ENCODE assay signal across 8 mouse cellular contexts in genomic region chr8:106337852-106338521, GRCm38 (mm10). TPM values are rescaled to one million over a fixed set of nuclear protein-coding genes. Genes with fewer than 3 reads are reported as not detected.
DNase-seq lines count a peak whose midpoint lies in the region; ATAC-seq and TF ChIP-seq lines count a peak whose summit lies in the region.

Gene Smpd3, minus strand, starts transcription at chr8:106337988.

- in situ Hi-C loops in CH12.LX (cut with MboI; ENCODE audit: low pct_ligation_motif_present, low pct_unique_long_range_greater_than_20kb, low sequenced_read_pairs): no loop called here

- H3K9me3 ChIP-seq in CH12.LX (replicated peaks; ENCODE audit: low read length): no peaks in the 10 kb centered on the region
- no peaks in the 10 kb centered on the region for H3K9me3 ChIP-seq in forebrain, embryonic 12.5 days
- H3K9me3 ChIP-seq in heart, postnatal 0 days (replicated peaks; ENCODE audit: control insufficient read depth, low read length): no peaks in the 10 kb centered on the region
- no peaks in the 10 kb centered on the region for H3K9me3 ChIP-seq in liver, embryonic 16.5 days (replicated peaks; ENCODE audit: control insufficient read depth, low read length)
- H3K9me3 ChIP-seq in neural tube, embryonic 13.5 days: no peaks in the 10 kb centered on the region

- peak; percentile 99 for ATAC-seq in forebrain, embryonic 12.5 days (ENCODE audit: low FRiP score)
- ATAC-seq in heart, postnatal 0 days (ENCODE audit: insufficient read depth, low read depth): peak; percentile 100
- peak; percentile 99 for ATAC-seq in liver, embryonic 16.5 days (ENCODE audit: low read depth)
- peak; percentile 99 for ATAC-seq in neural tube, embryonic 13.5 days (ENCODE audit: low read depth)

- no peak for TF ChIP-seq CTCF in CH12.LX (conservative IDR thresholded peaks at IDR 0.05 in 1 of 2, IDR thresholded peaks at IDR 0.05 in 1 of 2; ENCODE audit: low read depth in 2 of 2, low read length in 2 of 2)
- no peak for TF ChIP-seq CTCF in heart, postnatal 0 days (IDR thresholded peaks at IDR 0.05; ENCODE audit: low read depth)
- no peak for TF ChIP-seq CTCF in testis, adult 2 months (IDR thresholded peaks at IDR 0.05; ENCODE audit: control insufficient read depth, insufficient read depth, insufficient replicate concordance, low read depth, low read length)

- no peaks in the 10 kb centered on the region for H3K79me2 ChIP-seq in CH12.LX (replicated peaks; ENCODE audit: control insufficient read depth, extremely low read depth, insufficient read depth, poor library complexity, severe bottlenecking)

- peak within 1 kb of the TSS; percentile 51 for H3K9ac ChIP-seq in CH12.LX (ENCODE audit: insufficient read depth, low read depth)
- H3K9ac ChIP-seq in forebrain, embryonic 12.5 days: peak within 1 kb of the TSS; percentile 86
- H3K9ac ChIP-seq in heart, postnatal 0 days (replicated peaks; ENCODE audit: low read depth, low read length): no peak within 1 kb of the TSS
- no peak within 1 kb of the TSS for H3K9ac ChIP-seq in liver, embryonic 16.5 days (ENCODE audit: low read depth, low read length)
- peak within 1 kb of the TSS; percentile 89 for H3K9ac ChIP-seq in neural tube, embryonic 13.5 days

- TF ChIP-seq POLR2A in CH12.LX (IDR thresholded peaks at IDR 0.05; ENCODE audit: low read depth, low read length): peak; percentile 59
- peak; percentile 53; the same call in 1 of the 2 replicates for TF ChIP-seq POLR2A in testis, adult 2 months (IDR thresholded peaks at IDR 0.05; ENCODE audit: control insufficient read depth, low read depth, low read length)

- H3K36me3 ChIP-seq in CH12.LX (replicated peaks in 1 of 2; ENCODE audit: control insufficient read depth in 1 of 2, insufficient read depth in 1 of 2, low read length in 1 of 2): no peaks in the 10 kb centered on the region
- no peaks in the 10 kb centered on the region for H3K36me3 ChIP-seq in forebrain, embryonic 12.5 days (replicated peaks)
- H3K36me3 ChIP-seq in heart, postnatal 0 days (replicated peaks; ENCODE audit: control insufficient read depth, insufficient read depth, low read length): no peaks in the 10 kb centered on the region
- H3K36me3 ChIP-seq in liver, embryonic 16.5 days (ENCODE audit: control insufficient read depth, insufficient read depth): no peaks in the 10 kb centered on the region
- H3K36me3 ChIP-seq in neural tube, embryonic 13.5 days: no peaks in the 10 kb centered on the region
- no peaks in the 10 kb centered on the region for H3K36me3 ChIP-seq in testis, adult 2 months (ENCODE audit: control insufficient read depth, insufficient read depth, low read length)

- H3K4me1 ChIP-seq in CH12.LX (ENCODE audit: control insufficient read depth in 1 of 2, insufficient read depth in 2 of 2): peaks cover 7 to 30% of the 10 kb centered on the region in 2 experiments; a peak in 3 of 4 replicates
- peaks cover 33% of the 10 kb centered on the region for H3K4me1 ChIP-seq in forebrain, embryonic 12.5 days
- H3K4me1 ChIP-seq in heart, postnatal 0 days (ENCODE audit: control insufficient read depth, insufficient read depth): 0 out of 2 replicates have a peak, but pooled peaks cover 3% of the 10 kb centered on the region
- peaks cover 4% of the 10 kb centered on the region for H3K4me1 ChIP-seq in liver, embryonic 16.5 days (ENCODE audit: control insufficient read depth, low read depth, low read length)
- H3K4me1 ChIP-seq in neural tube, embryonic 13.5 days (replicated peaks): peaks cover 48% of the 10 kb centered on the region
- peaks cover 15% of the 10 kb centered on the region for H3K4me1 ChIP-seq in testis, adult 2 months (ENCODE audit: control insufficient read depth, insufficient read depth, low read length)

- TF ChIP-seq EP300 in CH12.LX (IDR thresholded peaks at IDR 0.05; ENCODE audit: low read length): no peak; the same call in 1 of the 2 replicates
- TF ChIP-seq EP300 in heart, postnatal 0 days (IDR thresholded peaks at IDR 0.05; ENCODE audit: low read depth): no peak; the same call in 1 of the 2 replicates

- under 1% methylated on average over 45 of the region's 45 CpGs for WGBS in forebrain, embryonic 12.5 days
- under 1% methylated on average over 45 of the region's 45 CpGs for WGBS in heart, postnatal 0 days
- WGBS in liver, embryonic 16.5 days (ENCODE audit: insufficient replicate concordance): under 1% methylated on average over 45 of the region's 45 CpGs
- WGBS in neural tube, embryonic 13.5 days: under 1% methylated on average over 45 of the region's 45 CpGs

- H3K4me2 ChIP-seq in CH12.LX (ENCODE audit: insufficient read depth, low read depth, poor library complexity, severe bottlenecking): peak within 1 kb of the TSS; percentile 93
- peak within 1 kb of the TSS; percentile 78 for H3K4me2 ChIP-seq in forebrain, embryonic 12.5 days
- H3K4me2 ChIP-seq in heart, postnatal 0 days (ENCODE audit: low read depth, low read length): peak within 1 kb of the TSS; percentile 74
- H3K4me2 ChIP-seq in liver, embryonic 16.5 days (ENCODE audit: low read depth, low read length): peak within 1 kb of the TSS; percentile 55
- peak within 1 kb of the TSS; percentile 60 for H3K4me2 ChIP-seq in neural tube, embryonic 13.5 days

- H3K27me3 ChIP-seq in CH12.LX (replicated peaks): peaks cover 30% of the 10 kb centered on the region
- H3K27me3 ChIP-seq in forebrain, embryonic 12.5 days: peaks cover 24% of the 10 kb centered on the region
- H3K27me3 ChIP-seq in heart, postnatal 0 days (ENCODE audit: control insufficient read depth, insufficient read depth, low read length): peaks cover 32% of the 10 kb centered on the region
- H3K27me3 ChIP-seq in liver, embryonic 16.5 days (ENCODE audit: control insufficient read depth, insufficient read depth, low read depth, low read length): peaks cover 28% of the 10 kb centered on the region
- no peaks in the 10 kb centered on the region for H3K27me3 ChIP-seq in neural tube, embryonic 13.5 days
- H3K27me3 ChIP-seq in testis, adult 2 months (ENCODE audit: control insufficient read depth, insufficient read depth, low read length): no peaks in the 10 kb centered on the region

- H3K27ac ChIP-seq in CH12.LX (ENCODE audit: insufficient read depth, low read depth): peak within 1 kb of the TSS; percentile 63; the same call in 1 of the 2 replicates
- peak within 1 kb of the TSS; percentile 86 for H3K27ac ChIP-seq in forebrain, embryonic 12.5 days
- H3K27ac ChIP-seq in heart, postnatal 0 days (ENCODE audit: low read depth): peak within 1 kb of the TSS; percentile 49; the same call in 1 of the 2 replicates
- H3K27ac ChIP-seq in liver, embryonic 16.5 days (ENCODE audit: low read length): no peak within 1 kb of the TSS
- H3K27ac ChIP-seq in neural tube, embryonic 13.5 days (replicated peaks): peak within 1 kb of the TSS; percentile 94
- H3K27ac ChIP-seq in testis, adult 2 months (ENCODE audit: control insufficient read depth, insufficient read depth, low read depth, low read length): peak within 1 kb of the TSS; percentile 89

- TF ChIP-seq RAD21 in CH12.LX (IDR thresholded peaks at IDR 0.05; ENCODE audit: low read depth, low read length): no peak

- peak; percentile 100 for DNase-seq in CH12.LX (ENCODE audit: extremely low read depth)
- DNase-seq in c-Kit-positive CD71-positive TER-119-positive erythroid progenitor cells, embryonic 14.5 days (ENCODE audit: low spot score): peak; percentile 86
- peak; percentile 100 for DNase-seq in heart, postnatal 0 days (ENCODE audit: low spot score)
- peak; percentile 99 for DNase-seq in kidney, postnatal 4 days

- peak within 1 kb of the TSS; percentile 47 to 55 (median 55) for H3K4me3 ChIP-seq in CH12.LX (replicated peaks in 1 of 3; ENCODE audit: low read depth in 2 of 3, low read length in 2 of 3, poor library complexity in 1 of 3)
- H3K4me3 ChIP-seq in forebrain, embryonic 12.5 days (replicated peaks): peak within 1 kb of the TSS; percentile 63
- peak within 1 kb of the TSS; percentile 57 for H3K4me3 ChIP-seq in heart, postnatal 0 days (ENCODE audit: low read depth, low read length)
- peak within 1 kb of the TSS; percentile 53 for H3K4me3 ChIP-seq in liver, embryonic 16.5 days (ENCODE audit: low read depth, low read length)
- peak within 1 kb of the TSS; percentile 73 for H3K4me3 ChIP-seq in neural tube, embryonic 13.5 days
- peak within 1 kb of the TSS; percentile 97 for H3K4me3 ChIP-seq in testis, adult 2 months (ENCODE audit: control insufficient read depth, low read depth, low read length)

- dilution Hi-C loops in CH12.LX (cut with MboI; ENCODE audit: extremely low pct_ligation_motif_present, extremely low pct_unique_long_range_greater_than_20kb, low sequenced_read_pairs): no loop called here

TF ChIP-seq in CH12.LX, 34 proteins besides CTCF, POLR2A, EP300 and RAD21 (continues in another document):
- TF ChIP-seq KAT2A (IDR thresholded peaks at IDR 0.05; ENCODE audit: insufficient replicate concordance, low read length) (peak; percentile 98), MXI1 (IDR thresholded peaks at IDR 0.05; ENCODE audit: low read depth, low read length) (peak; percentile 73), JUN (IDR thresholded peaks at IDR 0.05; ENCODE audit: insufficient read depth, low read depth, low read length) (no peak), RCOR1 (conservative IDR thresholded peaks at IDR 0.05; ENCODE audit: low read depth, low read length) (no peak), POLR2AphosphoS2 (IDR thresholded peaks at IDR 0.05; ENCODE audit: low read depth, low read length) (no peak), TBP (conservative IDR thresholded peaks at IDR 0.05; ENCODE audit: low read depth, low read length) (peak; percentile 70; the same call in 1 of the 2 replicates), ELF1 (IDR thresholded peaks at IDR 0.05; ENCODE audit: low read depth, low read length) (peak; percentile 76; the same call in 1 of the 2 replicates), SIN3A (IDR thresholded peaks at IDR 0.05; ENCODE audit: low read length) (peak; percentile 83; the same call in 1 of the 2 replicates), ZMIZ1 (IDR thresholded peaks at IDR 0.05; ENCODE audit: low read depth, low read length) (0 out of 2 replicates have a peak, but pooled peaks have one; percentile 11), E2F4 (IDR thresholded peaks at IDR 0.05; ENCODE audit: insufficient replicate concordance, low read depth, low read length) (no peak), UBTF (IDR thresholded peaks at IDR 0.05; ENCODE audit: low read depth, low read length) (peak; percentile 94), BHLHE40 (IDR thresholded peaks at IDR 0.05; ENCODE audit: low read depth, low read length) (peak; percentile 67)

RNA-seq across cellular contexts. Expression of gene Smpd3, which starts in this region (rescaled TPM):
- total RNA-seq in CH12.LX (2012; rRNA removed) (0.21 and 0.25 TPM in 2 replicates), CH12.LX (2014; rRNA removed) (0.16 and 0.23 TPM in 2 replicates)
- 0.16 and 0.19 TPM in 2 replicates for polyA plus RNA-seq in CH12.LX (2012; ENCODE audit: insufficient read length, low read depth)
- polyA plus RNA-seq in forebrain, embryonic 12.5 days (2016; fragmentation: Nextera tagmentation; extraction: Ambion mirVana): 24.4 and 30.0 TPM in 2 replicates
- total RNA-seq in heart, postnatal 0 days (2014; rRNA removed; ENCODE audit: low replicate concordance): 6.5 and 8.0 TPM in 2 replicates
- 2.4 and 2.5 TPM in 2 replicates for polyA plus RNA-seq in heart, postnatal 0 days (2015; fragmentation: Nextera tagmentation; extraction: Ambion mirVana)
- 0.46 and 0.77 TPM in 2 replicates for polyA plus RNA-seq in liver, embryonic 16.5 days (2015; fragmentation: Nextera tagmentation; extraction: Ambion mirVana)
- polyA plus RNA-seq in neural tube, embryonic 13.5 days (2015; fragmentation: Nextera tagmentation; extraction: Ambion mirVana): 39.4 and 40.2 TPM in 2 replicates
- polyA plus RNA-seq in testis, adult 2 months (2012; rRNA removed): 42.3 and 48.8 TPM in 2 replicates

Comparison
In these comparisons a context has a peak if more than half of its experiments do, and no peak if none do; other contexts are left out.
1. Peak in DNase-seq, H3K4me3 ChIP-seq, H3K27ac ChIP-seq, H3K9ac ChIP-seq and H3K4me2 ChIP-seq in CH12.LX; RNA of the gene not detected or under 1 TPM.
2. Peak in ATAC-seq, H3K4me3 ChIP-seq and H3K4me2 ChIP-seq in liver, embryonic 16.5 days; RNA of the gene not detected or under 1 TPM.
3. H3K9ac ChIP-seq: peak in forebrain, embryonic 12.5 days (single experiment) and neural tube, embryonic 13.5 days (single experiment); none in heart, postnatal 0 days (single experiment) and liver, embryonic 16.5 days (single experiment).
4. Peak in every context shown above with its lines, with median percentiles within 50 percentile points of each other: DNase-seq, H3K4me2 ChIP-seq, H3K4me3 ChIP-seq and ATAC-seq.